Mouse (Mus musculus) CH12.LX (cell line): Measurements from ENCODE around the gene Rnf168. TPM values are rescaled to one million over a fixed set of nuclear protein-coding genes. Genes with fewer than 3 reads are reported as not detected.

ENCODE experiments used
- DNase-seq: peaks from one replicate; pipeline ENCODE4 v3.0.0-alpha.2; 2013; ENCODE audit errors: extremely low read depth
- H3K27ac ChIP-seq: 2 replicates; pipeline ENCODE4 v1.5.1; 2012; ENCODE audit warnings: low read depth, mild to moderate bottlenecking, control low read depth, moderate library complexity; ENCODE audit not compliant: insufficient read depth
- H3K27me3 ChIP-seq: replicated peaks from 2 replicates; pipeline ENCODE3; 2012; ENCODE audit warnings: inconsistent platforms
- H3K36me3 ChIP-seq, 2 experiments: replicated peaks in 1 of 2; 2 replicates each; pipeline versions ENCODE3 to v1.6.1; 2012; ENCODE audit warnings: inconsistent platforms in 1 of 2, low read length in 1 of 2, mild to moderate bottlenecking in 1 of 2, mixed read lengths in 1 of 2, moderate library complexity in 1 of 2; ENCODE audit not compliant: control insufficient read depth in 1 of 2, insufficient read depth in 1 of 2
- H3K4me1 ChIP-seq, 2 experiments: 2 replicates each; pipeline ENCODE4 v1.6.1; 2012; ENCODE audit warnings: inconsistent platforms in 1 of 2, moderate library complexity in 1 of 2; ENCODE audit not compliant: insufficient read depth in 2 of 2, control insufficient read depth in 1 of 2
- H3K4me2 ChIP-seq: 2 replicates; pipeline ENCODE4 v1.6.1; 2012; ENCODE audit warnings: low read depth, mild to moderate bottlenecking, control low read depth; ENCODE audit not compliant: poor library complexity, insufficient read depth, severe bottlenecking
- H3K4me3 ChIP-seq, 3 experiments: fragments of 150-350 bp in 1 of 3; sonication (generic) in 1 of 3; replicated peaks in 1 of 3; 2 replicates each; pipeline versions ENCODE3 to v1.5.1; 2011 to 2012; ENCODE audit warnings: low read depth in 2 of 3, low read length in 2 of 3, mild to moderate bottlenecking in 2 of 3, moderate library complexity in 2 of 3, control low read depth in 1 of 3, improper control_type of control experiment in 1 of 3, inconsistent platforms in 1 of 3, mixed read lengths in 1 of 3; ENCODE audit not compliant: poor library complexity in 1 of 3
- H3K79me2 ChIP-seq: replicated peaks from 2 replicates; pipeline ENCODE4 v1.6.1; 2012; ENCODE audit warnings: mild to moderate bottlenecking, moderate library complexity; ENCODE audit not compliant: control insufficient read depth, poor library complexity, insufficient read depth, severe bottlenecking; ENCODE audit errors: extremely low read depth
- H3K9ac ChIP-seq: 2 replicates; pipeline ENCODE4 v1.6.1; 2012; ENCODE audit warnings: low read depth, mild to moderate bottlenecking, control low read depth, moderate library complexity; ENCODE audit not compliant: insufficient read depth
- H3K9me3 ChIP-seq: replicated peaks from 2 replicates; pipeline ENCODE3; 2012; ENCODE audit warnings: low read length, inconsistent platforms, mixed read lengths
- BHLHE40 ChIP-seq: IDR thresholded peaks from 2 replicates; pipeline ENCODE4 v1.6.1; 2011; ENCODE audit warnings: mild to moderate bottlenecking, low read depth, low read length, improper control_type of control experiment
- CHD2 ChIP-seq: IDR thresholded peaks from 2 replicates; pipeline ENCODE4 v1.6.1; 2011; ENCODE audit warnings: low read length, improper control_type of control experiment
- CTCF ChIP-seq, 2 experiments: IDR thresholded peaks in 1 of 2; conservative IDR thresholded peaks in 1 of 2; 2 replicates each; pipeline ENCODE4 v1.5.1; 2011 to 2012; ENCODE audit warnings: low read depth in 2 of 2, low read length in 2 of 2, improper control_type of control experiment in 1 of 2, inconsistent platforms in 1 of 2, mild to moderate bottlenecking in 1 of 2, moderate library complexity in 1 of 2
- ELF1 ChIP-seq: IDR thresholded peaks from 2 replicates; pipeline ENCODE4 v1.6.1; 2014; ENCODE audit warnings: low read depth, mild to moderate bottlenecking, inconsistent platforms, low read length, improper control_type of control experiment
- HCFC1 ChIP-seq: IDR thresholded peaks from 2 replicates; pipeline ENCODE4 v1.6.1; 2012; ENCODE audit warnings: low read depth, mild to moderate bottlenecking, inconsistent platforms, low read length, improper control_type of control experiment
- KAT2A ChIP-seq: IDR thresholded peaks from 2 replicates; pipeline ENCODE4 v1.6.1; 2012; ENCODE audit warnings: low read length, improper control_type of control experiment, inconsistent platforms; ENCODE audit not compliant: insufficient replicate concordance
- MAX ChIP-seq: IDR thresholded peaks from 2 replicates; pipeline ENCODE4 v1.6.1; 2011; ENCODE audit warnings: low read length, improper control_type of control experiment
- MEF2A ChIP-seq: IDR thresholded peaks from 2 replicates; pipeline ENCODE4 v1.6.1; 2014; ENCODE audit warnings: low read depth, mild to moderate bottlenecking, inconsistent platforms, low read length, improper control_type of control experiment, borderline replicate concordance
- MXI1 ChIP-seq: IDR thresholded peaks from 2 replicates; pipeline ENCODE4 v1.6.1; 2011; ENCODE audit warnings: mild to moderate bottlenecking, low read depth, low read length, improper control_type of control experiment
- NELFE ChIP-seq: IDR thresholded peaks from 2 replicates; pipeline ENCODE4 v1.6.1; 2011; ENCODE audit warnings: low read depth, low read length, improper control_type of control experiment
- NRF1 ChIP-seq: IDR thresholded peaks from 2 replicates; pipeline ENCODE4 v1.6.1; 2014; ENCODE audit warnings: low read depth, mild to moderate bottlenecking, inconsistent platforms, low read length, improper control_type of control experiment, moderate library complexity
- POLR2A ChIP-seq: IDR thresholded peaks from 2 replicates; pipeline ENCODE4 v1.6.1; 2011; ENCODE audit warnings: low read depth, mild to moderate bottlenecking, improper control_type of control experiment, low read length
- POLR2AphosphoS2 ChIP-seq: IDR thresholded peaks from 2 replicates; pipeline ENCODE4 v1.6.1; 2011; ENCODE audit warnings: low read depth, low read length, improper control_type of control experiment
- SIN3A ChIP-seq: IDR thresholded peaks from 2 replicates; pipeline ENCODE4 v1.6.1; 2012; ENCODE audit warnings: low read length, improper control_type of control experiment, inconsistent platforms
- TBP ChIP-seq: conservative IDR thresholded peaks from 2 replicates; pipeline ENCODE4 v1.6.1; 2011; ENCODE audit warnings: low read depth, low read length, improper control_type of control experiment
- TCF12 ChIP-seq: IDR thresholded peaks from 2 replicates; pipeline ENCODE4 v1.6.1; 2014; ENCODE audit warnings: low read depth, mild to moderate bottlenecking, inconsistent platforms, low read length, improper control_type of control experiment
- USF2 ChIP-seq: conservative IDR thresholded peaks from 2 replicates; pipeline ENCODE4 v1.6.1; 2011; ENCODE audit warnings: low read depth, low read length, improper control_type of control experiment
- ZC3H11A ChIP-seq: IDR thresholded peaks from 2 replicates; pipeline ENCODE4 v1.6.1; 2012; ENCODE audit warnings: low read depth, mild to moderate bottlenecking, inconsistent platforms, low read length, improper control_type of control experiment
- ZMIZ1 ChIP-seq: IDR thresholded peaks from 2 replicates; pipeline ENCODE4 v1.6.1; 2012; ENCODE audit warnings: low read depth, mild to moderate bottlenecking, inconsistent platforms, low read length, improper control_type of control experiment
- dilution Hi-C: fragments of 300-500 bp; cut with MboI; formaldehyde crosslinking; loops from 2 replicates; pipeline ENCODE4 v1.14.3; 2020; ENCODE audit warnings: low sequenced_read_pairs; ENCODE audit not compliant: extremely low pct_unique_long_range_greater_than_20kb, extremely low pct_ligation_motif_present
- in situ Hi-C: fragments of 300-500 bp; cut with MboI; formaldehyde crosslinking; loops from 3 replicates; pipeline ENCODE4 v1.14.3; 2019; ENCODE audit warnings: low sequenced_read_pairs, low pct_ligation_motif_present, low pct_unique_long_range_greater_than_20kb, mixed read lengths
- polyA plus RNA-seq: library from polyadenylated mRNA; unstranded; fragments of >175 nt; gene quantifications from 2 replicates; pipeline ENCODE4 v1.2.1, GENCODE M21; 2012; ENCODE audit warnings: low read depth; ENCODE audit not compliant: insufficient read length
- total RNA-seq, 2 experiments: library from RNA; depleted of rRNA; stranded (reverse); fragments of 300-350 nt in 1 of 2; fragments of >200 nt in 1 of 2; gene quantifications; 2 replicates each; pipeline ENCODE4 v1.2.3; 2012 to 2014

The Rnf168 gene
- total and polyA plus RNA-seq, 3 experiments: 20.5 to 37.9 (median 22.2) TPM

GRCm38 (mm10) chr16:32332040-32332555, 54.8 kb downstream of the Rnf168 start, which contains the start of gene Ubxn7:
Gene Ubxn7 (plus strand): TSS chr16:32332257.
- Histone ChIP-seq H3K9ac (peak within 1 kb of the TSS; percentile 87), H3K79me2 (peaks cover 42% of the 10 kb centered on the region), H3K27ac (peak within 1 kb of the TSS; percentile 73), H3K4me3 (peak within 1 kb of the TSS; percentile 73 to 97 (median 90)), H3K4me2 (peak within 1 kb of the TSS; percentile 76), H3K36me3 (peaks cover 0 to 12% of the 10 kb centered on the region in 2 experiments), H3K9me3 (no peaks in the 10 kb centered on the region), H3K4me1 (peaks cover 7 to 42% of the 10 kb centered on the region in 2 experiments), H3K27me3 (no peaks in the 10 kb centered on the region)
- peak; percentile 98 for DNase-seq
- TF ChIP-seq HCFC1 (peak; percentile 74), POLR2A (peak; percentile 96), SIN3A (0 out of 2 replicates have a peak, but pooled peaks have one; percentile 41), POLR2AphosphoS2 (peak; percentile 34; the same call in 1 of the 2 replicates), KAT2A (peak; percentile 50; the same call in 1 of the 2 replicates), NELFE (peak; percentile 89), ZMIZ1 (peak; percentile 71; the same call in 1 of the 2 replicates), TCF12 (peak; percentile 90), NRF1 (peak; percentile 97), CHD2 (peak; percentile 87), ZC3H11A (no peak), USF2 (no peak), TBP (peak; percentile 90), MXI1 (peak; percentile 52; the same call in 1 of the 2 replicates), MEF2A (no peak; the same call in 1 of the 2 replicates), ELF1 (peak; percentile 49), BHLHE40 (0 out of 2 replicates have a peak, but pooled peaks have one; percentile 28), MAX (peak; percentile 51; the same call in 1 of the 2 replicates), CTCF (conservative IDR thresholded peaks at IDR 0.05 in 1 of 2, IDR thresholded peaks at IDR 0.05 in 1 of 2; ENCODE audit: low read depth in 2 of 2, low read length in 2 of 2) (no peak)
- dilution Hi-C loops (no loop called here), in situ Hi-C loops (no loop called here)
